Mouse (Mus musculus) stomach, embryonic 16.5 days (tissue): Measurements from ENCODE around the gene Timd2. TPM values are rescaled to one million over a fixed set of nuclear protein-coding genes. Genes with fewer than 3 reads are reported as not detected.
"Not testable (repeated sequence)": the region's sequence is repeated elsewhere in the genome, so short reads cannot be mapped to it uniquely, and the experiment has no call there.

Source experiments
- ATAC-seq: fragments of 200-750 bp; cut with Nextera tagmentation; 2 replicates; pipeline ENCODE4 v1.8.0; 2017; ENCODE audit warnings: moderate number of reproducible peaks, moderate TSS enrichment; ENCODE audit not compliant: insufficient read depth, low FRiP score
- H3K27ac ChIP-seq: fragments of 300-500 bp; sonication (generic); 2 replicates; pipeline ENCODE4 v1.5.1; 2014; ENCODE audit warnings: low read length
- H3K27me3 ChIP-seq: fragments of 300-500 bp; sonication (generic); 2 replicates; pipeline ENCODE4 v1.6.1; 2014; ENCODE audit warnings: low read length, control low read depth, mixed read lengths; ENCODE audit not compliant: control insufficient read depth, insufficient read depth
- H3K36me3 ChIP-seq: fragments of 300-500 bp; sonication (generic); 2 replicates; pipeline ENCODE4 v1.6.1; 2014; ENCODE audit warnings: low read length; ENCODE audit not compliant: control insufficient read depth, insufficient read depth
- H3K4me1 ChIP-seq: fragments of 300-500 bp; sonication (generic); 2 replicates; pipeline ENCODE4 v1.6.1; 2014; ENCODE audit warnings: low read length, control low read depth, mixed read lengths; ENCODE audit not compliant: control insufficient read depth, insufficient read depth
- H3K4me2 ChIP-seq: fragments of 300-500 bp; sonication (generic); 2 replicates; pipeline ENCODE4 v1.6.1; 2014; ENCODE audit warnings: low read depth, low read length, mixed read lengths
- H3K4me3 ChIP-seq: fragments of 300-500 bp; sonication (generic); replicated peaks from 2 replicates; pipeline ENCODE4 v1.5.1; 2014; ENCODE audit warnings: mild to moderate bottlenecking, low read length
- H3K9ac ChIP-seq: fragments of 300-500 bp; sonication (generic); 2 replicates; pipeline ENCODE4 v1.6.1; 2014; ENCODE audit warnings: low read length
- H3K9me3 ChIP-seq: fragments of 300-500 bp; sonication (generic); replicated peaks from 2 replicates; pipeline ENCODE4 v1.6.1; 2016; ENCODE audit warnings: low read length, control low read depth; ENCODE audit not compliant: control insufficient read depth
- WGBS: fragments of 180-500 bp; shearing (Covaris S2); extraction: QIAGEN DNeasy Blood & Tissue Kit; methylation state at CpG from one replicate; pipeline ENCODE4 v1.1.7; 2014; 5-methylcytosine and 5-hydroxymethylcytosine counted together
- polyA plus RNA-seq: library from polyadenylated mRNA; unstranded; fragments of >200 nt; fragmentation: Nextera tagmentation; extraction: Ambion mirVana; gene quantifications from 2 replicates; pipeline ENCODE4 v1.2.1, GENCODE M21; 2015

Timd2 gene
- polyA plus RNA-seq, 1 experiment from 2014 or later, result 3.3 TPM

DNA sequence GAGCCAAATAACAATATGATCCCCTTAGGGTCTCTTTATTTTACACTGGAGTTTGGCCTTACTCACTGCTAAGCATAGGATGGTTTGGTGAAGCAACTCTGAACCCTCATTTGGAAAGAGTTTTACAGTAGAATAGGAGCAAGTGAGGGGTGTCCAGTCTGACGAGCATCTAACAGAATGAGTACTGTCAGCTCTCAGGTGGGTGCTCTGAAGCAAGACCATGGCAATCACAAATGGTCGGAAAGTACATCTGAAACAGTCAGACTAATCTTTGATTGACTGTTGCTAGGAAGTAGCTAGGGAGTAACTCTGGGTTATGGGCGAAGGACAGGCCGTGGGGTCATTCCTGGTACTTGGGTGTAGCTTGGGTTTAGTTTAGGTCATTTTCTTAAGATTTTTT is 71.3 kb downstream of the Timd2 start:
- WGBS, result 89% methylated on average over 4 of the region's 4 CpGs
- not testable (repeated sequence) for ATAC-seq, H3K36me3 ChIP-seq, H3K9me3 ChIP-seq, H3K4me3 ChIP-seq, H3K4me2 ChIP-seq, H3K27ac ChIP-seq, H3K9ac ChIP-seq, H3K27me3 ChIP-seq, H3K4me1 ChIP-seq

DNA sequence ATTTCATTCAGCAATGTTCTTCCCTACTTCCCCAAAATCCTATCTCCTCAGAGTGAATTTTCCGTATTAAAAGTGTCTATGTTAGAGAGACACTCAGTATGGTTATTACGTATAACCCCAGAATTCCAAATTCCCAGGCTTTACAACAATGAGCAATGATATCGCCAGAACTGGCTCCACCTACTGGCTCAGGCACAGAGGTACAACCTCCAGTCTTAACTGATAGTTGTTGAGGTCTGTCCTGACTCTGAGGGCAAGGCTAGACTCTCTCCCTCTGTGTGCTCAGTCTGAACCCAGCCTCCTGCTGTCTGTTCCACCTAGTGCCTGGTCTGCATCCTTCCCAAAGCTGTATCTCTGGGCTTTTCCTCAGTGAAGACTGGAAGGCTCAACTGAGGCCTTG is 75.2 kb downstream of the Timd2 start:
- no peak overlapping the region for H3K27ac ChIP-seq
- H3K27me3 ChIP-seq, result no peaks in the 10 kb centered on the region
- H3K4me2 ChIP-seq, result no peak overlapping the region
- no peaks in the 10 kb centered on the region for H3K36me3 ChIP-seq
- H3K9ac ChIP-seq, result no peak overlapping the region
- H3K4me3 ChIP-seq, result no peak overlapping the region
- WGBS, result 33% methylated on average over 3 of the region's 3 CpGs
- ATAC-seq, result 0 out of 2 replicates have a peak, but pooled peaks have one; percentile 37
- no peaks in the 10 kb centered on the region for H3K9me3 ChIP-seq
- no peaks in the 10 kb centered on the region for H3K4me1 ChIP-seq

- Histone ChIP-seq H3K4me3 (no peak within 1 kb of the TSS), H3K4me1 (no peaks in the 10 kb centered on the region), H3K36me3 (no peaks in the 10 kb centered on the region), H3K27ac (no peak within 1 kb of the TSS), H3K9me3 (no peaks in the 10 kb centered on the region), H3K27me3 (no peaks in the 10 kb centered on the region), H3K9ac (no peak within 1 kb of the TSS), H3K4me2 (no peak within 1 kb of the TSS)
- 50% methylated on average over 2 of the region's 2 CpGs for WGBS
- no peak for ATAC-seq
Observed at GRCm38 (mm10) chr11:46629211-46629795, 77.6 kb downstream of the Timd2 start, which contains the start of gene Dppa1. TSS of gene Dppa1 (minus strand) at chr11:46629261.

GRCm38 (mm10) chr11:46620414-46621168 is 86.3 kb downstream of the Timd2 start:
- H3K27me3 ChIP-seq, result no peaks in the 10 kb centered on the region
- no peak overlapping the region for H3K4me2 ChIP-seq
- H3K36me3 ChIP-seq, result no peaks in the 10 kb centered on the region
- H3K27ac ChIP-seq, result no peak overlapping the region
- no peak overlapping the region for H3K4me3 ChIP-seq
- H3K9ac ChIP-seq, result no peak overlapping the region
- WGBS, result 50% methylated on average over 7 of the region's 7 CpGs
- no peaks in the 10 kb centered on the region for H3K9me3 ChIP-seq
- ATAC-seq, result no peak
- no peaks in the 10 kb centered on the region for H3K4me1 ChIP-seq

DNA sequence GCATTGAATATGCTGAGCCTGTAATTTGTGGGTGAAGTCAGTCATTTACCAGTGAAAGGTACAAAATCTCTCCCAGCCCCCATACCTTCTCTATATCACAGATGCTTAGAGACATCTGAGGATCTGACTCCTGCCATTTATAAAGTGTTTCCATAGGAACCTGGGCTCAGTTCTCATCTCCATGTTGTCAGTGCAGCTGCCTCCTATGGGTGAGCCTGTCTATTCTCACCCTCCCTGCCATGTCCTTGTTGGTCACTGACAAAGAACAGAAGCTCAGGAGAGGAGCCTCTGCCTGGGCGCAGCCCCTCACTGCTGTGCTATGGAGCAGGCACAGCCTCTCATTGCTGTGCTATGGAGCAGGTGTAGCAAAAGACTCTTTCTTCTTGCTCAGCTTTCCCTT is 86.9 kb downstream of the Timd2 start:
- ATAC-seq, result no peak
- no peaks in the 10 kb centered on the region for H3K4me1 ChIP-seq
- no peaks in the 10 kb centered on the region for H3K9me3 ChIP-seq
- H3K9ac ChIP-seq, result no peak overlapping the region
- 86% methylated on average over 1 of the region's 1 CpGs for WGBS
- no peak overlapping the region for H3K4me2 ChIP-seq
- H3K4me3 ChIP-seq, result no peak overlapping the region
- H3K27me3 ChIP-seq, result no peaks in the 10 kb centered on the region
- no peak overlapping the region for H3K27ac ChIP-seq
- no peaks in the 10 kb centered on the region for H3K36me3 ChIP-seq

Other genes with a start within 250 kb of the Timd2 start
- not detected in 2 replicates for gene Gm12169, start 182.8 kb downstream of the Timd2 start, polyA plus RNA-seq
- not detected in 2 replicates for gene BC053393, start 135.5 kb downstream of the Timd2 start, polyA plus RNA-seq
- gene Dppa1, start 77.8 kb downstream of the Timd2 start, polyA plus RNA-seq, result not detected in 2 replicates
- gene Havcr1, start 28.0 kb upstream of the Timd2 start, polyA plus RNA-seq, result not detected in 2 replicates
- 0.47 and 0.66 TPM in 2 replicates for gene Timd4, start 103.7 kb upstream of the Timd2 start, polyA plus RNA-seq